Mouse (Mus musculus) erythroblast, embryonic 14.5 days (primary cell): ENCODE data around the gene Junb.

Source experiments
- GATA1 ChIP-seq: IDR thresholded peaks from 2 replicates; pipeline ENCODE4 v1.6.1; 2012; ENCODE audit warnings: low read length, inconsistent platforms, mixed read lengths
- TAL1 ChIP-seq: IDR thresholded peaks from 3 replicates; pipeline ENCODE4 v1.6.1; 2012; ENCODE audit warnings: low read length, inconsistent platforms, mixed read lengths

- TF ChIP-seq GATA1: no peak
- no peak for TF ChIP-seq TAL1
Measured at GRCm38 (mm10) chr8:84944478-84945160, 33.9 kb downstream of the Junb start.
